Mouse (Mus musculus) ES-E14 (cell line): ENCODE data around the gene Pard6a. TPM values are rescaled to one million over a fixed set of nuclear protein-coding genes. Genes with fewer than 3 reads are reported as not detected.

ENCODE experiments used
- DNase-seq: peaks from one replicate; pipeline ENCODE4 v3.0.0-alpha.2; 2013; ENCODE audit warnings: low read depth, low spot score
- H3K27ac ChIP-seq: 2 replicates; pipeline ENCODE4 v1.5.1; 2012; ENCODE audit warnings: low read depth, mild to moderate bottlenecking, low read length, moderate library complexity, mixed read lengths; ENCODE audit not compliant: poor library complexity, insufficient read depth, severe bottlenecking
- H3K36me3 ChIP-seq: 2 replicates; pipeline ENCODE4 v1.6.1; 2012; ENCODE audit warnings: mild to moderate bottlenecking, low read length, moderate library complexity, mixed read lengths; ENCODE audit not compliant: control insufficient read depth, poor library complexity, insufficient read depth, severe bottlenecking
- H3K4me1 ChIP-seq, 2 experiments: fragments of 150-350 bp in 1 of 2; sonication (generic) in 1 of 2; 2 replicates each; pipeline ENCODE4 v1.6.1; 2012; ENCODE audit warnings: low read length in 2 of 2, mild to moderate bottlenecking in 1 of 2, mixed read lengths in 1 of 2; ENCODE audit not compliant: control insufficient read depth in 2 of 2, insufficient read depth in 2 of 2, poor library complexity in 1 of 2
- H3K4me3 ChIP-seq, 2 experiments: fragments of 150-350 bp in 1 of 2; sonication (generic) in 1 of 2; 2 replicates each; pipeline ENCODE4 v1.5.1; 2012; ENCODE audit warnings: low read length in 2 of 2, low read depth in 1 of 2, mild to moderate bottlenecking in 1 of 2, mixed read lengths in 1 of 2; ENCODE audit not compliant: insufficient read depth in 1 of 2, poor library complexity in 1 of 2, severe bottlenecking in 1 of 2
- H3K9ac ChIP-seq: 2 replicates; pipeline ENCODE4 v1.6.1; 2012; ENCODE audit warnings: low read depth, mild to moderate bottlenecking, low read length, mixed read lengths; ENCODE audit not compliant: poor library complexity, insufficient read depth, severe bottlenecking
- H3K9me3 ChIP-seq: fragments of 150-350 bp; sonication (generic); 2 replicates; pipeline ENCODE4 v1.6.1; 2012; ENCODE audit warnings: low read depth, mild to moderate bottlenecking, low read length; ENCODE audit not compliant: control insufficient read depth, insufficient read depth
- CHD2 ChIP-seq: IDR thresholded peaks from 2 replicates; pipeline ENCODE4 v1.6.1; 2014; ENCODE audit warnings: mild to moderate bottlenecking, low read depth, low read length, inconsistent platforms
- HCFC1 ChIP-seq: IDR thresholded peaks from 2 replicates; pipeline ENCODE4 v1.6.1; 2012; ENCODE audit warnings: low read length, inconsistent platforms, borderline replicate concordance; ENCODE audit not compliant: insufficient read depth
- MAFK ChIP-seq: IDR thresholded peaks from 2 replicates; pipeline ENCODE4 v1.6.1; 2014; ENCODE audit warnings: mild to moderate bottlenecking, low read depth, low read length, inconsistent platforms; ENCODE audit not compliant: insufficient read depth
- ZC3H11A ChIP-seq: IDR thresholded peaks from 2 replicates; pipeline ENCODE4 v1.6.1; 2012; ENCODE audit warnings: low read depth, mild to moderate bottlenecking, inconsistent platforms, low read length, borderline replicate concordance
- ZNF384 ChIP-seq: IDR thresholded peaks from 2 replicates; pipeline ENCODE4 v1.6.1; 2012; ENCODE audit warnings: low read depth, low read length, inconsistent platforms
- in situ Hi-C, 2 experiments: fragments of 600-800 bp; cut with MboI; formaldehyde crosslinking; loops; one replicate each; pipeline ENCODE4 v1.15.1; 2025; ENCODE audit warnings: low sequenced_read_pairs in 2 of 2, inconsistent platforms in 1 of 2; ENCODE audit not compliant: unreplicated experiment in 2 of 2
- total RNA-seq: library from RNA; depleted of rRNA; stranded (reverse); fragments of 300-350 nt; gene quantifications from 2 replicates; pipeline ENCODE4 v1.2.3, GENCODE M21; 2012

The Pard6a gene
- total RNA-seq, 1 experiment = 14.9 TPM

- H3K27ac ChIP-seq = no peak overlapping the region
- H3K9me3 ChIP-seq = no peaks in the 10 kb centered on the region
- TF ChIP-seq HCFC1 = no peak
- TF ChIP-seq MAFK = no peak
- no peak for TF ChIP-seq ZNF384
- TF ChIP-seq CHD2 = no peak
- DNase-seq = no peak
- no peak overlapping the region for H3K9ac ChIP-seq
- peaks cover 0 to 2% of the 10 kb centered on the region in 2 experiments; a peak in 1 of 4 replicates for H3K4me1 ChIP-seq
- in situ Hi-C loops = loop anchor here in 1 of 2 experiments (10.0 kb wide), 1 partner anchor 65 kb away; no protein-coding TSS in a partner anchor
- no peak overlapping the region for H3K4me3 ChIP-seq
- peaks cover 2% of the 10 kb centered on the region; the same call in 1 of the 2 replicates for H3K36me3 ChIP-seq
Observed at GRCm38 (mm10) chr8:105719637-105720036, 18.7 kb downstream of the Pard6a start.

DNA sequence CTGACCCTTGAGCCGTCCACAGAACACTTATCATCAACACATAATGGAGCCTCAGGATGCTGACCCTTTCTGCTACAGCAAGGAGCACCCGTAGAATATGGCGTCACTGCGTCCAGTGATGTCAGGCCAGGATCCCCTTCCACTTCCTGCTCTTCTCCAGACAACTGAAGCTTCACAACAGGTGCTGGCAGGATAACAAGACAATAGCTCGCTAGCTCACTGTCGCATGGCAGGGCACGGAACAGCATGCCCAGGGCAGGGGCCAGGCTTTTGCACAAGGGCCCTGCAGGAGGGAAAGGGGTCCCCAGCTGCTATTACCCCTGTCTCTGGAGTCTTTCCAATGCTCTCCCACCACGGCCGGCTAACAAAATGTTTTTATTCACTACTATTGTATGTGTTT is 21.9 kb downstream of the Pard6a start:
- Histone ChIP-seq H3K36me3 (peaks cover 11% of the 10 kb centered on the region; the same call in 1 of the 2 replicates), H3K4me1 (peaks cover 0 to 13% of the 10 kb centered on the region in 2 experiments; a peak in 2 of 4 replicates)
- in situ Hi-C loops = no loop called here

DNA sequence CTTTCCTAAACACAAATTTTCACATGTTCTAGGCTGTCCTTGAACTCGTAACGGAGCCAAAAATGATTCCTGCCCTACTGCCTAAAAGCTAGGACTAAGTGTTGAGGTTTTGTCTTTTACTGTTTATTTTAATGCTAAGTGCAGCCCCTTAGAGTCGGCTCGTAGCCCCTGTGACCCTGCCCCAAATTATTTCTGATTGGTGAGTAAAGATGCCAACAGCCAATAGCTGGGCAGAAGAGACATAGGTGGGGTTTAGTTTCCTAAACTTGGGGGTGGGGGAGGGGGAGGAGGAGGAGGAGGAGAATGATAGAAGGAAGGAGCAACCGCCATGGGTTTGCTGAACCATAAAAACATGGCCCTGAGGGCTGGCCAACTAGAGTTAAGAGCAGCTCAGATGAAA is 24.8 kb downstream of the Pard6a start:
- DNase-seq = no peak
- Histone ChIP-seq H3K4me1 (peaks cover 0 to 14% of the 10 kb centered on the region in 2 experiments; a peak in 2 of 4 replicates), H3K9me3 (no peaks in the 10 kb centered on the region), H3K36me3 (peaks cover 12% of the 10 kb centered on the region; the same call in 1 of the 2 replicates), H3K4me3 (no peak overlapping the region), H3K9ac (no peak overlapping the region), H3K27ac (no peak overlapping the region; the same call in 1 of the 2 replicates)
- in situ Hi-C loops = no loop called here
- TF ChIP-seq MAFK (no peak), HCFC1 (no peak), ZC3H11A (no peak)

More for the DNA sequence above, 21.9 kb downstream of the Pard6a start:
- no peak for DNase-seq
- H3K9me3 ChIP-seq = no peaks in the 10 kb centered on the region
- no peak overlapping the region for H3K27ac ChIP-seq
- no peak overlapping the region for H3K9ac ChIP-seq
- TF ChIP-seq ZC3H11A = no peak
- no peak for TF ChIP-seq ZNF384
- TF ChIP-seq HCFC1 = no peak
- TF ChIP-seq CHD2 = no peak
- no peak for TF ChIP-seq MAFK
- H3K4me3 ChIP-seq = no peak overlapping the region

DNA sequence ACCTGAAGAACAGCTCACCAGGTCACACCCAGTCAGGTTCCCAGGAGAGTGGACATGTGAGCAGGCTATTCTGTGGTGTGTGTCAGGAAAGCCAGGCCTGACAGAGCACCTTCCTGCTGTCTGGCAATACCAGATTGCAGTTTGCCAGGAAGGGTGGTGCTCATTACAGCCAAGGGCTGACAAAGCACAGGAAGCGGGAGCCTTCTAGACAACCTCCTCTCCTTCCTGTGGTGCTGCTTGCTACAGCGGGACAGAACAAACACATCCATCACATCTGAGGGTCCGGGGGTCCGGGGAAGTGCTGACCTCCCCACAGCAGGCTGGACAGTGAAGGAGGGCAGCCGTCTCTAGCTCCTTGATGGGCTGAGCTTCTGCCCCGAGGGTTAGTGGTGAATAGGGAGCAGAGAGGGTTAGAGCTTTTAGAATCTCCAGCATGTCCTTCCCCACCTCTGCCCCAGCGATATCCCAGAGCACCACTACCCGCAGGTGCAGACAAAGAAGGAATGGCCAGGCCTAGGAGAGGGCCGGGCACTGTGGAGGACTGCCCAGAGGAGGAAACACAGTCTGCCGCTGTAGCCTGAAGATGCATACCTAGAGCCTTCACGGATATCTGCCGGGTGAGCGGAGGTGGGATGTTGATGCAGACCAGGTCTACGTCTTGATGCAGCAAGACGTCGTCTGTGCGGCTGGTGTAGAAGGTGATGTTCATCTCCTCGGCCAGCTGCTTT is 26.6 kb downstream of the Pard6a start:
- Histone ChIP-seq H3K27ac (no peak overlapping the region), H3K9me3 (no peaks in the 10 kb centered on the region), H3K9ac (no peak overlapping the region), H3K4me3 (no peak overlapping the region), H3K36me3 (peaks cover 12% of the 10 kb centered on the region; the same call in 1 of the 2 replicates), H3K4me1 (peaks cover 0 to 14% of the 10 kb centered on the region in 2 experiments; a peak in 2 of 4 replicates)
- TF ChIP-seq ZNF384 = no peak
- no peak for TF ChIP-seq HCFC1
- TF ChIP-seq CHD2 = no peak
- no peak for TF ChIP-seq MAFK
- no peak for TF ChIP-seq ZC3H11A
- DNase-seq = no peak
- in situ Hi-C loops = no loop called here
